Mouse (Mus musculus) erythroblast, embryonic 14.5 days (primary cell): ENCODE results near the gene Mmab. TPM values are rescaled to one million over a fixed set of nuclear protein-coding genes. Genes with fewer than 3 reads are reported as not detected.

ENCODE experiments used
- H3K27me3 ChIP-seq: 2 replicates; pipeline ENCODE4 v1.6.1; 2012; ENCODE audit warnings: inconsistent platforms; ENCODE audit not compliant: control insufficient read depth
- H3K36me3 ChIP-seq: 2 replicates; pipeline ENCODE4 v1.6.1; 2012; ENCODE audit warnings: mild to moderate bottlenecking, inconsistent platforms; ENCODE audit not compliant: control insufficient read depth
- H3K4me1 ChIP-seq: 2 replicates; pipeline ENCODE4 v1.6.1; 2012; ENCODE audit warnings: inconsistent platforms; ENCODE audit not compliant: control insufficient read depth
- H3K4me3 ChIP-seq: replicated peaks from 2 replicates; pipeline ENCODE3; 2012; ENCODE audit warnings: moderate library complexity, mild to moderate bottlenecking, inconsistent platforms
- H3K9me3 ChIP-seq: 2 replicates; pipeline ENCODE4 v1.6.1; 2012; ENCODE audit warnings: low read length, inconsistent platforms, mixed read lengths; ENCODE audit not compliant: control insufficient read depth
- GATA1 ChIP-seq: IDR thresholded peaks from 2 replicates; pipeline ENCODE4 v1.6.1; 2012; ENCODE audit warnings: low read length, inconsistent platforms, mixed read lengths
- TAL1 ChIP-seq: IDR thresholded peaks from 3 replicates; pipeline ENCODE4 v1.6.1; 2012; ENCODE audit warnings: low read length, inconsistent platforms, mixed read lengths
- polyA plus RNA-seq: library from polyadenylated mRNA; stranded (reverse); fragments of >175 nt; gene quantifications from 2 replicates; pipeline ENCODE4 v1.2.3, GENCODE M21; 2012

Gene Mmab
- polyA plus RNA-seq, 1 experiment, result 0.35 TPM

- Histone ChIP-seq H3K4me1 (no peaks in the 10 kb centered on the region), H3K9me3 (no peaks in the 10 kb centered on the region), H3K4me3 (no peak overlapping the region), H3K27me3 (no peaks in the 10 kb centered on the region), H3K36me3 (peaks cover 99% of the 10 kb centered on the region)
- TF ChIP-seq GATA1 (no peak), TAL1 (no peak)
Observed at GRCm38 (mm10) chr5:114393169-114393568, 50.7 kb downstream of the Mmab start.

- H3K9me3 ChIP-seq, result no peaks in the 10 kb centered on the region
- no peaks in the 10 kb centered on the region for H3K27me3 ChIP-seq
- TF ChIP-seq GATA1 (no peak), TAL1 (no peak)
- H3K4me3 ChIP-seq, result no peak overlapping the region
- H3K4me1 ChIP-seq, result peaks cover 29% of the 10 kb centered on the region
- peaks cover 67% of the 10 kb centered on the region for H3K36me3 ChIP-seq
Observed at GRCm38 (mm10) chr5:114384448-114384847, 59.4 kb downstream of the Mmab start.

GRCm38 (mm10) chr5:114383184-114383904, 60.5 kb downstream of the Mmab start:
- Histone ChIP-seq H3K4me3 (no peak overlapping the region), H3K27me3 (no peaks in the 10 kb centered on the region), H3K4me1 (peaks cover 40% of the 10 kb centered on the region), H3K9me3 (no peaks in the 10 kb centered on the region), H3K36me3 (peaks cover 56% of the 10 kb centered on the region)
- TF ChIP-seq TAL1 (no peak), GATA1 (no peak)

Other genes with a start within 250 kb of the Mmab start
- gene Foxn4, start 170.3 kb downstream of the Mmab start, polyA plus RNA-seq, result not detected in 2 replicates
- gene Myo1h, start 154.9 kb downstream of the Mmab start, polyA plus RNA-seq, result not detected in 2 replicates
- 0.64 and 0.90 TPM in 2 replicates for gene Kctd10, start 63.6 kb downstream of the Mmab start, polyA plus RNA-seq
- gene Ube3b, start 63.5 kb downstream of the Mmab start, polyA plus RNA-seq, result 5.6 and 6.9 TPM in 2 replicates
- gene Mvk, start 209 bp upstream of the Mmab start, polyA plus RNA-seq, result 1.7 and 2.0 TPM in 2 replicates
- 0.02 and 0.16 TPM in 2 replicates for gene Fam222a, start 124.0 kb upstream of the Mmab start, polyA plus RNA-seq
- 0.06 and 0.07 TPM in 2 replicates for gene Trpv4, start 214.4 kb upstream of the Mmab start, polyA plus RNA-seq
- gene Gltp, start 246.9 kb upstream of the Mmab start, polyA plus RNA-seq, result 6.3 and 7.0 TPM in 2 replicates